Mouse (Mus musculus): ENCODE measurements around the gene Slbp. TPM values are rescaled to one million over a fixed set of nuclear protein-coding genes. Genes with fewer than 3 reads are reported as not detected.

Gene Slbp
- total RNA-seq, 1 experiment, result 123 TPM

DNA sequence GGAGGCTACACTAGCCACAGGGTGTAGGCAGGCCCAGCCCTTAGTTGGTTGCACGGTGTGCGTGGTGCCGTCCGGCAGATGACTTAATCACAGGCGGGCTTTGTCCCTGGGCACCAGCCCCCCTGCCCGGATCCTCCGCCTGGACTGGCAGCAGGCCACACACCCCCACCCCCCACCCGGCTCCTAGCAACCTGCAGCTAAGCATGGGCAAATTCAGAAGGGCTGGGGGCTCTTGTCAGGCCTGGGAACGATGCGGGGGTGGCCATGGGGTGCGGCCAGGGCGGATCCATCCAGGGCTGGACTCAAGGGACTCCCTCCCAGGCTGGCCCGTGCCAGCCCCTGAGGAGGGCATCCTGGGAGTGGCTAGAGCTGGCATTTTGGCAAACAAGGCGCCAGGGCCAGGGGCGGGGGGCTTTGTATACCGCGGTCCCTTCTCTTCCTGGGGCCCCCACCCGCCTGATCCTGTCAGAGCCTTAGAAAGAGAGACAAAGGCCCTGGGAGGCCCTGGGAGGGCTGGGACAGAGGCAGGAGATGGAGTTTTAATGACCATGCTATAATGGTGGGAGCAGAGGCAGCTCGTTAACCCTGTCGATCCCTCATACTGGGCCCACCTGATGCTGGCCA, 37.0 kb upstream of the Slbp start:
- no peak for DNase-seq (ENCODE audit: low read depth, low spot score)
- Histone ChIP-seq H3K9me3 (ENCODE audit: control insufficient read depth, insufficient read depth, low read depth, low read length) (no peaks in the 10 kb centered on the region), H3K27ac (ENCODE audit: insufficient read depth, low read depth, low read length, poor library complexity, severe bottlenecking) (no peak overlapping the region), H3K36me3 (ENCODE audit: control insufficient read depth, insufficient read depth, low read length, poor library complexity, severe bottlenecking) (no peaks in the 10 kb centered on the region), H3K4me3 (ENCODE audit: insufficient read depth in 1 of 2, low read depth in 1 of 2, low read length in 2 of 2, poor library complexity in 1 of 2, severe bottlenecking in 1 of 2) (peak overlapping the region in 1 of 2 experiments; percentile 12; a peak in 1 of 4 replicates), H3K9ac (ENCODE audit: insufficient read depth, low read depth, low read length, poor library complexity, severe bottlenecking) (no peak overlapping the region), H3K4me1 (ENCODE audit: control insufficient read depth in 2 of 2, insufficient read depth in 2 of 2, low read length in 2 of 2, poor library complexity in 1 of 2) (peaks cover 3% of the 10 kb centered on the region in 2 experiments; a peak in 2 of 4 replicates)
- in situ Hi-C loops (cut with MboI; ENCODE audit: low sequenced_read_pairs in 2 of 2, unreplicated experiment in 2 of 2), result no loop called here
- TF ChIP-seq ZC3H11A (IDR thresholded peaks at IDR 0.05; ENCODE audit: borderline replicate concordance, low read depth, low read length), result no peak
- TF ChIP-seq HCFC1 (IDR thresholded peaks at IDR 0.05; ENCODE audit: borderline replicate concordance, insufficient read depth, low read length), result no peak
- TF ChIP-seq ZNF384 (IDR thresholded peaks at IDR 0.05; ENCODE audit: low read depth, low read length), result no peak
- no peak for TF ChIP-seq CHD2 (IDR thresholded peaks at IDR 0.05; ENCODE audit: low read depth, low read length)
- TF ChIP-seq MAFK (IDR thresholded peaks at IDR 0.05; ENCODE audit: insufficient read depth, low read depth, low read length), result no peak

- no peaks in the 10 kb centered on the region for H3K9me3 ChIP-seq (ENCODE audit: control insufficient read depth, insufficient read depth, low read depth, low read length)
- no peak overlapping the region for H3K27ac ChIP-seq (ENCODE audit: insufficient read depth, low read depth, low read length, poor library complexity, severe bottlenecking)
- no peaks in the 10 kb centered on the region for H3K36me3 ChIP-seq (ENCODE audit: control insufficient read depth, insufficient read depth, low read length, poor library complexity, severe bottlenecking)
- no peak overlapping the region for H3K4me3 ChIP-seq (ENCODE audit: insufficient read depth in 1 of 2, low read depth in 1 of 2, low read length in 2 of 2, poor library complexity in 1 of 2, severe bottlenecking in 1 of 2)
- no peak overlapping the region for H3K9ac ChIP-seq (ENCODE audit: insufficient read depth, low read depth, low read length, poor library complexity, severe bottlenecking)
- peaks cover 0 to 3% of the 10 kb centered on the region in 2 experiments; a peak in 2 of 4 replicates for H3K4me1 ChIP-seq (ENCODE audit: control insufficient read depth in 2 of 2, insufficient read depth in 2 of 2, low read length in 2 of 2, poor library complexity in 1 of 2)
- no peak for TF ChIP-seq MAFK (IDR thresholded peaks at IDR 0.05; ENCODE audit: insufficient read depth, low read depth, low read length)
- TF ChIP-seq CHD2 (IDR thresholded peaks at IDR 0.05; ENCODE audit: low read depth, low read length), result no peak
- no peak for TF ChIP-seq HCFC1 (IDR thresholded peaks at IDR 0.05; ENCODE audit: borderline replicate concordance, insufficient read depth, low read length)
- TF ChIP-seq ZC3H11A (IDR thresholded peaks at IDR 0.05; ENCODE audit: borderline replicate concordance, low read depth, low read length), result no peak
- no peak for TF ChIP-seq ZNF384 (IDR thresholded peaks at IDR 0.05; ENCODE audit: low read depth, low read length)
- in situ Hi-C loops (cut with MboI; ENCODE audit: low sequenced_read_pairs in 2 of 2, unreplicated experiment in 2 of 2), result no loop called here
- DNase-seq (ENCODE audit: low read depth, low spot score), result no peak
These were observed 36.2 kb upstream of the Slbp start for GRCm38 (mm10) chr5:33688278-33689220.

- no peak overlapping the region for H3K4me3 ChIP-seq (ENCODE audit: insufficient read depth in 1 of 2, low read depth in 1 of 2, low read length in 2 of 2, poor library complexity in 1 of 2, severe bottlenecking in 1 of 2)
- H3K9me3 ChIP-seq (ENCODE audit: control insufficient read depth, insufficient read depth, low read depth, low read length), result no peaks in the 10 kb centered on the region
- TF ChIP-seq HCFC1 (IDR thresholded peaks at IDR 0.05; ENCODE audit: borderline replicate concordance, insufficient read depth, low read length), result no peak
- no peak for TF ChIP-seq CHD2 (IDR thresholded peaks at IDR 0.05; ENCODE audit: low read depth, low read length)
- no peak for TF ChIP-seq ZNF384 (IDR thresholded peaks at IDR 0.05; ENCODE audit: low read depth, low read length)
- TF ChIP-seq MAFK (IDR thresholded peaks at IDR 0.05; ENCODE audit: insufficient read depth, low read depth, low read length), result no peak
- TF ChIP-seq ZC3H11A (IDR thresholded peaks at IDR 0.05; ENCODE audit: borderline replicate concordance, low read depth, low read length), result no peak
- no peak for DNase-seq (ENCODE audit: low read depth, low spot score)
- H3K9ac ChIP-seq (ENCODE audit: insufficient read depth, low read depth, low read length, poor library complexity, severe bottlenecking), result no peak overlapping the region
- in situ Hi-C loops (cut with MboI; ENCODE audit: low sequenced_read_pairs in 2 of 2, unreplicated experiment in 2 of 2), result no loop called here
- H3K36me3 ChIP-seq (ENCODE audit: control insufficient read depth, insufficient read depth, low read length, poor library complexity, severe bottlenecking), result no peaks in the 10 kb centered on the region
- no peak overlapping the region for H3K27ac ChIP-seq (ENCODE audit: insufficient read depth, low read depth, low read length, poor library complexity, severe bottlenecking)
- peaks cover 0 to under 1% of the 10 kb centered on the region in 2 experiments; a peak in 2 of 4 replicates for H3K4me1 ChIP-seq (ENCODE audit: control insufficient read depth in 2 of 2, insufficient read depth in 2 of 2, low read length in 2 of 2, poor library complexity in 1 of 2)
These were observed 34.8 kb upstream of the Slbp start for GRCm38 (mm10) chr5:33687142-33687541.

DNA sequence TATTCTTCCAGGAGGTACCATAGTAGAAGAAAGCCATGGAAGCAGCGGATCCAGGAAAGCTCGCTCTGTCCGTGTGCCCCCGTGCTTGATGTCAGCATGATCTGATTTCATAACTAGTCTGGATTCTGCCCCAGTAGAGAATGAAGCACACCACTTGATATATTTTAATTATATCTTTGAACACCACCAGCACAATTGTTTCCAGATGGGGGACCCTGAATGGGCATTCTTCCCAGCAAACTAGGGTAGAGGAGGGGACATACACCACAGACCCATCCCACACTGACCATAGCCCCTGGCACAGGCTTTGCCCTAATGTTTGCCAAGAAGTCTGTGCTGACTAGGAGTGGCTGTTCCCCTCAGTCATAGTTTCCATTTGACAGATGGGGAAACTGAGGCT, 32.6 kb upstream of the Slbp start:
- no peaks in the 10 kb centered on the region for H3K36me3 ChIP-seq (ENCODE audit: control insufficient read depth, insufficient read depth, low read length, poor library complexity, severe bottlenecking)
- H3K9ac ChIP-seq (ENCODE audit: insufficient read depth, low read depth, low read length, poor library complexity, severe bottlenecking), result no peak overlapping the region
- DNase-seq (ENCODE audit: low read depth, low spot score), result no peak
- H3K4me1 ChIP-seq (ENCODE audit: control insufficient read depth in 2 of 2, insufficient read depth in 2 of 2, low read length in 2 of 2, poor library complexity in 1 of 2), result peaks cover 2 to 5% of the 10 kb centered on the region in 2 experiments; a peak in 3 of 4 replicates
- TF ChIP-seq MAFK (IDR thresholded peaks at IDR 0.05; ENCODE audit: insufficient read depth, low read depth, low read length), result no peak
- TF ChIP-seq CHD2 (IDR thresholded peaks at IDR 0.05; ENCODE audit: low read depth, low read length), result no peak
- H3K27ac ChIP-seq (ENCODE audit: insufficient read depth, low read depth, low read length, poor library complexity, severe bottlenecking), result no peak overlapping the region
- in situ Hi-C loops (cut with MboI; ENCODE audit: low sequenced_read_pairs in 2 of 2, unreplicated experiment in 2 of 2), result no loop called here
- H3K9me3 ChIP-seq (ENCODE audit: control insufficient read depth, insufficient read depth, low read depth, low read length), result no peaks in the 10 kb centered on the region
- H3K4me3 ChIP-seq (ENCODE audit: insufficient read depth in 1 of 2, low read depth in 1 of 2, low read length in 2 of 2, poor library complexity in 1 of 2, severe bottlenecking in 1 of 2), result no peak overlapping the region

All from ES-E14 (cell line).